ENCODE assay signal across 31 mouse cellular contexts in the genomic region with DNA sequence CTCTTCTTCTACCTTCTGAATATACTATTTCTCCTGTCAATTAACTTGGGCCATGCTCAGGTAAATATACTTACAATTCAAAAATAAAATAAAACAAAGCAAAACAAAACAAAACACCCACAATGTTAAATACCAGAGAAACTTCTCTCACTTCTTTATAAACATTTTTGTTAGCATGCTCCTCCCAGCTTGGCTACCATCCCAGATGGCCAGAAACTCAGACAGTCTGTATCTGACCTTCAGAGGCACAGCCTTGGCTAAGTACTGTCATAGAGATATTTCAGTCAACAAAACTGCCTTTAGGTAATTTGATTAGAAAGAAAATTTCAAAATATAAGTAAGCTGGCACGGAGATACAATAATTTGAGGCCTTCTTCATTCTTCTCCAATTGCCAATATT.
DNase-seq lines count a peak whose midpoint lies in the region; ATAC-seq and TF ChIP-seq lines count a peak whose summit lies in the region.
"Had no signal": no experiment of that assay in that cellular context is flagged by ENCODE, and none has a peak within 500 bp of the region (broad histone marks: within the 10 kb centered on the region; RNA-seq: fewer than 3 reads in every experiment).

No protein-coding gene starts in this region.

- no peak overlapping the region for H3K27ac ChIP-seq in kidney, postnatal 0 days
- no peak overlapping the region for H3K27ac ChIP-seq in kidney, embryonic 14.5 days (ENCODE audit: low read depth, low read length)
- H3K27ac ChIP-seq: embryonic facial prominence, embryonic 12.5 days; gastrocnemius, adult 2 months; hindbrain, embryonic 12.5 days; liver, embryonic 12.5 days; neural tube, embryonic 12.5 days; stomach, embryonic 15.5 days had no signal

- no peaks in the 10 kb centered on the region for H3K9me3 ChIP-seq in kidney, postnatal 0 days (replicated peaks; ENCODE audit: low read length)
- no peaks in the 10 kb centered on the region for H3K9me3 ChIP-seq in kidney, embryonic 14.5 days (ENCODE audit: control insufficient read depth, low read length)
- H3K9me3 ChIP-seq: embryonic facial prominence, embryonic 12.5 days; hindbrain, embryonic 12.5 days; liver, embryonic 12.5 days; neural tube, embryonic 12.5 days; stomach, embryonic 15.5 days had no signal

- H3K4me3 ChIP-seq in kidney, postnatal 0 days (replicated peaks; ENCODE audit: low read depth, low read length) = no peak overlapping the region
- H3K4me3 ChIP-seq in kidney, embryonic 14.5 days (ENCODE audit: low read length) = no peak overlapping the region
- H3K4me3 ChIP-seq: embryonic facial prominence, embryonic 12.5 days; gastrocnemius, adult 2 months; hindbrain, embryonic 12.5 days; liver, embryonic 12.5 days; myocyte; neural tube, embryonic 12.5 days; stomach, embryonic 15.5 days had no signal

- WGBS in kidney, postnatal 0 days = 79% methylated on average over 1 of the region's 1 CpGs
- WGBS in kidney, embryonic 14.5 days = 83% methylated on average over 1 of the region's 1 CpGs

- no peaks in the 10 kb centered on the region for H3K4me1 ChIP-seq in kidney, postnatal 0 days (replicated peaks; ENCODE audit: insufficient read depth, low read length)
- H3K4me1 ChIP-seq in kidney, embryonic 14.5 days (ENCODE audit: control insufficient read depth, insufficient read depth, low read length) = no peaks in the 10 kb centered on the region
- H3K4me1 ChIP-seq: embryonic facial prominence, embryonic 12.5 days; hindbrain, embryonic 12.5 days; liver, embryonic 12.5 days; neural tube, embryonic 12.5 days; stomach, embryonic 15.5 days had no signal

- H3K4me2 ChIP-seq in kidney, postnatal 0 days (ENCODE audit: low read length) = no peak overlapping the region
- no peak overlapping the region for H3K4me2 ChIP-seq in kidney, embryonic 14.5 days (replicated peaks; ENCODE audit: low read depth, low read length)
- H3K4me2 ChIP-seq: embryonic facial prominence, embryonic 12.5 days; heart, embryonic 11.5 days; hindbrain, embryonic 12.5 days; liver, embryonic 12.5 days; midbrain, embryonic 11.5 days; neural tube, embryonic 12.5 days; stomach, embryonic 15.5 days had no signal

- H3K9ac ChIP-seq in kidney, postnatal 0 days (ENCODE audit: low read depth, low read length) = no peak overlapping the region
- H3K9ac ChIP-seq in kidney, embryonic 14.5 days (ENCODE audit: low read depth, low read length) = no peak overlapping the region
- H3K9ac ChIP-seq: embryonic facial prominence, embryonic 12.5 days; hindbrain, embryonic 12.5 days; liver, embryonic 12.5 days; liver, postnatal 0 days; neural tube, embryonic 12.5 days; stomach, embryonic 15.5 days had no signal

- no peaks in the 10 kb centered on the region for H3K27me3 ChIP-seq in kidney, postnatal 0 days (ENCODE audit: insufficient read depth, low read length)
- no peaks in the 10 kb centered on the region for H3K27me3 ChIP-seq in kidney, embryonic 14.5 days (ENCODE audit: control insufficient read depth, insufficient read depth, low read length)
- H3K27me3 ChIP-seq: embryonic facial prominence, embryonic 12.5 days; hindbrain, embryonic 12.5 days; liver, embryonic 12.5 days; neural tube, embryonic 12.5 days; stomach, embryonic 15.5 days had no signal

- peak; percentile 8 for DNase-seq in kidney, postnatal 0 days (ENCODE audit: low spot score)
- peak; percentile 60 for DNase-seq in ovary, adult 18-20 months (ENCODE audit: low spot score)
- DNase-seq in ovary, postnatal 14 days (ENCODE audit: low spot score) = no peak
- peak; percentile 68 for DNase-seq in adrenal gland, postnatal 10 days
- DNase-seq in testis, postnatal 10 days (ENCODE audit: low spot score) = peak; percentile 48
- DNase-seq in urinary bladder, postnatal 14 days (ENCODE audit: low spot score) = no peak
- DNase-seq in layer of hippocampus, adult 8-10 months (ENCODE audit: low spot score in 2 of 2) = no peak
- DNase-seq: cerebellum, adult 11 months; cerebellum, adult 9-11 months; embryo, embryonic 11 days; gastrocnemius, adult 2 months; gastrocnemius, postnatal 36 days; heart, adult 18-20 months; heart, postnatal 36 days; kidney, adult 11 months; left cerebral cortex, postnatal 4 days; liver, postnatal 0 days; lung, postnatal 10 days; right cerebral cortex, postnatal 25 days; thymus, adult 18-20 months; thymus, postnatal 25 days had no signal

- ATAC-seq in kidney, postnatal 0 days (replicated peaks; ENCODE audit: low FRiP score, low read depth) = no peak
- ATAC-seq in kidney, embryonic 14.5 days (ENCODE audit: low FRiP score, low TSS enrichment) = no peak
- ATAC-seq: forebrain, embryonic 16.5 days; liver, embryonic 12.5 days; liver, postnatal 0 days had no signal

- no peak for TF ChIP-seq CTCF in kidney, postnatal 0 days (IDR thresholded peaks at IDR 0.05; ENCODE audit: low read depth)

- H3K36me3 ChIP-seq in kidney, postnatal 0 days (ENCODE audit: insufficient read depth, low read length) = no peaks in the 10 kb centered on the region
- no peaks in the 10 kb centered on the region for H3K36me3 ChIP-seq in kidney, embryonic 14.5 days (ENCODE audit: control insufficient read depth, insufficient read depth, low read length)
- H3K36me3 ChIP-seq: embryonic facial prominence, embryonic 12.5 days; hindbrain, embryonic 12.5 days; liver, embryonic 12.5 days; neural tube, embryonic 12.5 days; stomach, embryonic 15.5 days had no signal

Comparison
In these comparisons a context has a peak if more than half of its experiments do, and no peak if none do; other contexts are left out.
1. DNase-seq: peak in kidney, postnatal 0 days (single experiment), ovary, adult 18-20 months (single experiment), adrenal gland, postnatal 10 days (single experiment) and testis, postnatal 10 days (single experiment); none in ovary, postnatal 14 days (single experiment), urinary bladder, postnatal 14 days (single experiment) and layer of hippocampus, adult 8-10 months (0 of 2).